ENCODE assay signal across 9 mouse cellular contexts in the genomic region with DNA sequence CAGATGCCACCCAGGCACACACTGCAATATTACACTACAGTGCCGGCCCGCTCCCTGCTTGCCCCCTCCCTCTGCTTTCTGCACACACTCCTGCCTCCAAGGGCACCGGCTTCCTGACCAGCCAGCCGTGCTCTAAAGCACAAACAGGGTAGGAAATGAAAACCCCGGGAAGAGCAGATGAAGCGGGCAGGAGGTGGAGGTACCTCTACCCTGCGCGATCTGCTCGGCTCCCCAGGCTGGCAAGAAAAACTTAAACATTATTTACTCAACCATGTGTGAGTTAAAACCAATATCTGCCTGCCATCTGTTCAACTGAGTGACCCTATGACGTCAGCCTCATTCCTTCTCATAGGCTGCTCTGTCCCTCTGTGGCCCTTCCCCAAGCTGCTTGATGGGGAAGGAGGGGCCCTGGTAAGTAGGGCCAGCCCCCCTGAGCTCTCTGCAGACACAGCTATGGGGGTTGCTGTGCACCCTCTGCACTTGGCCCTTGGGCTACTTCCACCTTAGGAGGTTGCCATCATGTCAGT.
DNase-seq lines count a peak whose midpoint lies in the region; ATAC-seq and TF ChIP-seq lines count a peak whose summit lies in the region.
"Had no signal": no experiment of that assay in that cellular context is flagged by ENCODE, and none has a peak within 500 bp of the region (broad histone marks: within the 10 kb centered on the region; RNA-seq: fewer than 3 reads in every experiment).

No protein-coding gene starts in this region.

- peaks cover 9% of the 10 kb centered on the region; the same call in 1 of the 2 replicates for H3K4me1 ChIP-seq in kidney, postnatal 0 days (replicated peaks; ENCODE audit: insufficient read depth, low read length)
- H3K4me1 ChIP-seq in forebrain, embryonic 10.5 days, result peaks cover 75% of the 10 kb centered on the region
- peaks cover 32% of the 10 kb centered on the region for H3K4me1 ChIP-seq in limb, embryonic 12.5 days (replicated peaks)

- 23% methylated on average over 10 of the region's 10 CpGs for WGBS in kidney, postnatal 0 days
- 55% methylated on average over 10 of the region's 10 CpGs for WGBS in forebrain, embryonic 10.5 days
- WGBS in limb, embryonic 12.5 days, result 41% methylated on average over 10 of the region's 10 CpGs

- H3K36me3 ChIP-seq in kidney, postnatal 0 days (ENCODE audit: insufficient read depth, low read length), result no peaks in the 10 kb centered on the region
- no peaks in the 10 kb centered on the region for H3K36me3 ChIP-seq in forebrain, embryonic 10.5 days (replicated peaks)
- no peaks in the 10 kb centered on the region for H3K36me3 ChIP-seq in limb, embryonic 12.5 days

- H3K27ac ChIP-seq in kidney, postnatal 0 days, result no peak overlapping the region
- H3K27ac ChIP-seq in forebrain, embryonic 10.5 days, result peak overlapping the region; percentile 63; the same call in 1 of the 2 replicates
- no peak overlapping the region for H3K27ac ChIP-seq in limb, embryonic 12.5 days

- TF ChIP-seq CTCF in kidney, postnatal 0 days (IDR thresholded peaks at IDR 0.05; ENCODE audit: low read depth), result no peak

- peak overlapping the region; percentile 30 for H3K4me2 ChIP-seq in kidney, postnatal 0 days (ENCODE audit: low read length)
- 0 out of 2 replicates have a peak overlapping the region, but pooled peaks have one; percentile 13 for H3K4me2 ChIP-seq in limb, embryonic 12.5 days

- no peak overlapping the region for H3K9ac ChIP-seq in kidney, postnatal 0 days (ENCODE audit: low read depth, low read length)
- H3K9ac ChIP-seq in limb, embryonic 12.5 days (replicated peaks), result no peak overlapping the region

- DNase-seq in kidney, postnatal 0 days (ENCODE audit: low spot score), result peak; percentile 53
- DNase-seq in kidney, postnatal 14 days, result no peak
- DNase-seq in forebrain, embryonic 10.5 days (ENCODE audit: extremely low spot score, low spot score), result no peak
- peak; percentile 86 for DNase-seq in retina, postnatal 1 day
- no peak for DNase-seq in layer of hippocampus, adult 11-12 months (ENCODE audit: low spot score)
- DNase-seq in MN1 (ENCODE audit: low spot score), result no peak
- DNase-seq: right cerebral cortex, postnatal 4 days had no signal

- no peak overlapping the region for H3K4me3 ChIP-seq in kidney, postnatal 0 days (replicated peaks; ENCODE audit: low read depth, low read length)
- no peak overlapping the region for H3K4me3 ChIP-seq in forebrain, embryonic 10.5 days
- no peak overlapping the region for H3K4me3 ChIP-seq in limb, embryonic 12.5 days (replicated peaks)

- no peaks in the 10 kb centered on the region for H3K9me3 ChIP-seq in kidney, postnatal 0 days (replicated peaks; ENCODE audit: low read length)
- H3K9me3 ChIP-seq in forebrain, embryonic 10.5 days, result no peaks in the 10 kb centered on the region
- H3K9me3 ChIP-seq in limb, embryonic 12.5 days, result no peaks in the 10 kb centered on the region

- peak; percentile 81 for ATAC-seq in kidney, postnatal 0 days (replicated peaks; ENCODE audit: low FRiP score, low read depth)
- peak; percentile 63; the same call in 1 of the 2 replicates for ATAC-seq in limb, embryonic 12.5 days (ENCODE audit: insufficient number of reproducible peaks, insufficient read depth, low FRiP score, low TSS enrichment, low read depth)
- ATAC-seq in frontal cortex, adult (ENCODE audit: low TSS enrichment), result no peak

- no peaks in the 10 kb centered on the region for H3K27me3 ChIP-seq in kidney, postnatal 0 days (ENCODE audit: insufficient read depth, low read length)
- peaks cover 13% of the 10 kb centered on the region; the same call in 1 of the 2 replicates for H3K27me3 ChIP-seq in forebrain, embryonic 10.5 days (ENCODE audit: poor library complexity, severe bottlenecking)
- 0 out of 2 replicates have a peak, but pooled peaks cover 7% of the 10 kb centered on the region for H3K27me3 ChIP-seq in limb, embryonic 12.5 days

Comparison
In these comparisons a context has a peak if more than half of its experiments do, and no peak if none do; other contexts are left out.
1. DNase-seq: peak in kidney, postnatal 0 days (single experiment) and retina, postnatal 1 day (single experiment); none in kidney, postnatal 14 days (single experiment), forebrain, embryonic 10.5 days (single experiment), layer of hippocampus, adult 11-12 months (single experiment) and MN1 (single experiment).